Mouse (Mus musculus): Measurements from ENCODE around the gene Ptgs1.
"Not testable (repeated sequence)": the region's sequence is repeated elsewhere in the genome, so short reads cannot be mapped to it uniquely, and the experiment has no call there.

The Ptgs1 gene

GRCm38 (mm10) chr2:36230366-36230765 is at the start of gene Ptgs1:
TSS of gene Ptgs1 (plus strand) at chr2:36230426.
- peak; percentile 66 for DNase-seq

GRCm38 (mm10) chr2:36181587-36182368 is 48.4 kb upstream of the Ptgs1 start:
- not testable (repeated sequence) for DNase-seq

GRCm38 (mm10) chr2:36183278-36183677 is 46.9 kb upstream of the Ptgs1 start:
- no peak for DNase-seq

- no peak for DNase-seq
Observed at GRCm38 (mm10) chr2:36184192-36184591, 46.0 kb upstream of the Ptgs1 start.

GRCm38 (mm10) chr2:36184876-36185275 is 45.4 kb upstream of the Ptgs1 start:
- no peak for DNase-seq

- DNase-seq = not testable (repeated sequence)
Observed at GRCm38 (mm10) chr2:36189200-36189599, 41.0 kb upstream of the Ptgs1 start.

GRCm38 (mm10) chr2:36191098-36191941 is 38.9 kb upstream of the Ptgs1 start:
- DNase-seq = no peak

GRCm38 (mm10) chr2:36197021-36197420 is 33.2 kb upstream of the Ptgs1 start:
- no peak for DNase-seq

GRCm38 (mm10) chr2:36197919-36198881 is 32.0 kb upstream of the Ptgs1 start:
- DNase-seq = peak; percentile 55

- no peak for DNase-seq
Observed at GRCm38 (mm10) chr2:36198882-36199262, 31.4 kb upstream of the Ptgs1 start.

- DNase-seq = no peak
Observed at GRCm38 (mm10) chr2:36200813-36201212, 29.4 kb upstream of the Ptgs1 start.

- DNase-seq = no peak
Observed at GRCm38 (mm10) chr2:36201756-36202610, 28.2 kb upstream of the Ptgs1 start.

- no peak for DNase-seq
Observed at GRCm38 (mm10) chr2:36202611-36202880, 27.7 kb upstream of the Ptgs1 start.

- no peak for DNase-seq
Observed at GRCm38 (mm10) chr2:36203011-36203825, 27.0 kb upstream of the Ptgs1 start.

- no peak for DNase-seq
Observed at GRCm38 (mm10) chr2:36204595-36204994, 25.6 kb upstream of the Ptgs1 start.

GRCm38 (mm10) chr2:36207071-36207470 is 23.2 kb upstream of the Ptgs1 start:
- no peak for DNase-seq

- no peak for DNase-seq
Observed at GRCm38 (mm10) chr2:36210796-36211195, 19.4 kb upstream of the Ptgs1 start.

- DNase-seq = no peak
Observed at GRCm38 (mm10) chr2:36211785-36212184, 18.4 kb upstream of the Ptgs1 start.

- peak; percentile 32 for DNase-seq
Observed at GRCm38 (mm10) chr2:36213108-36213507, 17.1 kb upstream of the Ptgs1 start.

GRCm38 (mm10) chr2:36214023-36214422 is 16.2 kb upstream of the Ptgs1 start:
- peak; percentile 84 for DNase-seq

GRCm38 (mm10) chr2:36214425-36214824 is 15.8 kb upstream of the Ptgs1 start:
- DNase-seq = no peak

Data from kidney, adult 11 months (tissue).